Mouse (Mus musculus) midbrain, embryonic 16.5 days (tissue): ENCODE results near the gene Trim67. TPM values are rescaled to one million over a fixed set of nuclear protein-coding genes. Genes with fewer than 3 reads are reported as not detected.

Experiments used
- ATAC-seq: fragments of 200-750 bp; cut with Nextera tagmentation; 2 replicates; pipeline ENCODE4 v1.8.0; 2017; ENCODE audit warnings: moderate TSS enrichment
- H3K27ac ChIP-seq: fragments of 300-500 bp; sonication (generic); 2 replicates; pipeline ENCODE4 v1.5.1; 2014; ENCODE audit warnings: mild to moderate bottlenecking, low read length, mixed read lengths
- H3K27me3 ChIP-seq: fragments of 300-500 bp; sonication (generic); 2 replicates; pipeline ENCODE4 v1.6.1; 2014; ENCODE audit warnings: low read depth, low read length, mixed read lengths; ENCODE audit not compliant: control insufficient read depth, insufficient read depth
- H3K36me3 ChIP-seq: fragments of 300-500 bp; sonication (generic); 2 replicates; pipeline ENCODE4 v1.6.1; 2014; ENCODE audit warnings: mild to moderate bottlenecking, low read length, moderate library complexity, mixed read lengths; ENCODE audit not compliant: control insufficient read depth, insufficient read depth
- H3K4me1 ChIP-seq: fragments of 300-500 bp; sonication (generic); 2 replicates; pipeline ENCODE4 v1.6.1; 2014; ENCODE audit warnings: mild to moderate bottlenecking, low read length, mixed read lengths; ENCODE audit not compliant: control insufficient read depth, insufficient read depth
- H3K4me2 ChIP-seq: fragments of 300-500 bp; sonication (generic); 2 replicates; pipeline ENCODE4 v1.6.1; 2014; ENCODE audit warnings: mild to moderate bottlenecking, low read length, mixed read lengths
- H3K4me3 ChIP-seq: fragments of 300-500 bp; sonication (generic); 2 replicates; pipeline ENCODE4 v1.5.1; 2014; ENCODE audit warnings: low read depth, mild to moderate bottlenecking, low read length, moderate library complexity, mixed read lengths
- H3K9ac ChIP-seq: fragments of 300-500 bp; sonication (generic); 2 replicates; pipeline ENCODE4 v1.6.1; 2014; ENCODE audit warnings: low read depth, low read length, mixed read lengths
- H3K9me3 ChIP-seq: fragments of 300-500 bp; sonication (generic); replicated peaks from 2 replicates; pipeline ENCODE4 v1.6.1; 2014; ENCODE audit warnings: mild to moderate bottlenecking, low read length, mixed read lengths; ENCODE audit not compliant: control insufficient read depth, poor library complexity, severe bottlenecking
- WGBS: fragments of 180-500 bp; shearing (Covaris S2); extraction: QIAGEN DNeasy Blood & Tissue Kit; methylation state at CpG from one replicate; pipeline ENCODE4 v1.1.7; 2014; 5-methylcytosine and 5-hydroxymethylcytosine counted together
- polyA plus RNA-seq: library from polyadenylated mRNA; unstranded; fragments of >200 nt; fragmentation: Nextera tagmentation; extraction: Ambion mirVana; gene quantifications from 2 replicates; pipeline ENCODE4 v1.2.1, GENCODE M21; 2015

Gene Trim67
- polyA plus RNA-seq, 1 experiment from 2014 or later, result 28.0 TPM

DNA sequence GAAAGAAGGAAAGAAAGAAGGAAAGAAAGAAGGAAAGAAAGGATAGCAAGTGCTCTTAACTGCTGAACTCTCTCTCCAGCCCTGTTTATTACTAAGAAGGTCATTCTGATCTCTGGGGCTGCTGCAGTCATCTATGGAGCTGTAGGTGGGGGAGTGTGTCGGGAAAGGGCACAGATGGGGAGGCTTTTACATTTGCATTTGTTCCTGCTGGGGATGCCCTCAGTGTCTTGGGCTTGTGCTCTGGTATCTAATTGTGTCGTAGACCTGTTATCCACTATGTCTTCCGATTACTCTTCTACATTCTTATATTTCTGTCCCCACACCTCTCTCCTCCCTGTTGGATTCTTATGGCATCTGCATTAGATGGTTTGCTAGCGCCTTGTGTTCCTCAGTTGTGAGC, 13.1 kb downstream of the Trim67 start:
- H3K36me3 ChIP-seq, result peaks cover 5% of the 10 kb centered on the region; the same call in 1 of the 2 replicates
- WGBS, result 82% methylated on average over 4 of the region's 4 CpGs
- H3K27me3 ChIP-seq, result no peaks in the 10 kb centered on the region
- ATAC-seq, result no peak
- H3K4me3 ChIP-seq, result no peak overlapping the region
- no peaks in the 10 kb centered on the region for H3K9me3 ChIP-seq
- peaks cover 7% of the 10 kb centered on the region for H3K4me1 ChIP-seq
- H3K4me2 ChIP-seq, result no peak overlapping the region
- H3K27ac ChIP-seq, result no peak overlapping the region
- no peak overlapping the region for H3K9ac ChIP-seq

DNA sequence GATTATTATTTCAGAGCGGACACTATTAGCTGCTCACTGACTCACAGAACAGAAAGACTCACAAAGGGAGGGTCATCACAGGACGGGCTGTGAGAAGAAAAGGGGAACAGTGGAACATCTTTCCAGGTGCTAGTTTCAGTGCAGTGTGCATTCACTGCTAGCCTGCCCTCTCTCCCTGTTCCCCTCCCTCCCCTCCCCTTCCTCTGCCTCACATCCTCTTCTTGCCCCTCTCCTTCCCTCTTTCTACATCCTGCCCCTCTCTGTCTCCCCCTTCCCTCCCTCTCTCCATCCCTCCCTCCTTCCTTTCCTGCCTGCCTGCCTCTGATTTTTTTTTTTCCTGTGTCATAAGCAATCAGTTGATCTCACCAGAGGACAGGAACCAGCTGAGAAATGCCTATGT, 16.5 kb downstream of the Trim67 start:
- Histone ChIP-seq H3K27me3 (no peaks in the 10 kb centered on the region), H3K4me3 (no peak overlapping the region), H3K4me1 (peaks cover 12% of the 10 kb centered on the region), H3K9me3 (no peaks in the 10 kb centered on the region), H3K36me3 (peaks cover 5% of the 10 kb centered on the region; the same call in 1 of the 2 replicates), H3K9ac (no peak overlapping the region), H3K4me2 (no peak overlapping the region), H3K27ac (no peak overlapping the region)
- WGBS, result 48% methylated on average over 2 of the region's 2 CpGs
- no peak for ATAC-seq

DNA sequence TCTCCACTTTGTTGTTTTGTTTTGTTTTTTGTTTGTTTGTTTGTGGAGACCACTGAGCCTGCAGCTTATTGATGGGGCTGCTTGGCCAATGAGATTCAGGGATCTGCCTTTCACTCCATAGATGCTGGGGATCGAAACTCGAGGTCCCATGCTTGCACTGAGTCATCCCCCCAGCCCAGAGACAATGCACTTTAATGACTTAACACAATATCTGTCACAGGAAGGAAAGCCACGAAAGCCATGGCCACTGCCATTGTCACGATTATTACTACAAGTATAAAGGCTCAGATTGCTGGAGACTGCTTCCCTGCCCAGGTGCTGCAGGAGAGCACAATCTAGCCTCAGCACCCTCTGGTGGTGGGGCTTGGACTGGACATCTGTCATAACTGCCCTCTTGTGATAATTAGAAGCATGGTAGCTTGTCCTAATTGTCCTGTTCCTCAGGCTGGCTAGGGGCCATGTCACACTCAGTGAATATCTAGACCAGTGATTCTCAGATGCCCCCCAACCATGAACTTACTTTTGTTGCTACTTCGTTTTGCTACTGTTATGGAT, 17.2 kb downstream of the Trim67 start:
- no peak overlapping the region for H3K4me3 ChIP-seq
- peaks cover 12% of the 10 kb centered on the region for H3K4me1 ChIP-seq
- H3K36me3 ChIP-seq, result peaks cover 4% of the 10 kb centered on the region; the same call in 1 of the 2 replicates
- no peak overlapping the region for H3K4me2 ChIP-seq
- H3K27me3 ChIP-seq, result no peaks in the 10 kb centered on the region
- WGBS, result 59% methylated on average over 5 of the region's 5 CpGs
- ATAC-seq, result no peak
- H3K9me3 ChIP-seq, result no peaks in the 10 kb centered on the region
- no peak overlapping the region for H3K27ac ChIP-seq
- no peak overlapping the region for H3K9ac ChIP-seq

DNA sequence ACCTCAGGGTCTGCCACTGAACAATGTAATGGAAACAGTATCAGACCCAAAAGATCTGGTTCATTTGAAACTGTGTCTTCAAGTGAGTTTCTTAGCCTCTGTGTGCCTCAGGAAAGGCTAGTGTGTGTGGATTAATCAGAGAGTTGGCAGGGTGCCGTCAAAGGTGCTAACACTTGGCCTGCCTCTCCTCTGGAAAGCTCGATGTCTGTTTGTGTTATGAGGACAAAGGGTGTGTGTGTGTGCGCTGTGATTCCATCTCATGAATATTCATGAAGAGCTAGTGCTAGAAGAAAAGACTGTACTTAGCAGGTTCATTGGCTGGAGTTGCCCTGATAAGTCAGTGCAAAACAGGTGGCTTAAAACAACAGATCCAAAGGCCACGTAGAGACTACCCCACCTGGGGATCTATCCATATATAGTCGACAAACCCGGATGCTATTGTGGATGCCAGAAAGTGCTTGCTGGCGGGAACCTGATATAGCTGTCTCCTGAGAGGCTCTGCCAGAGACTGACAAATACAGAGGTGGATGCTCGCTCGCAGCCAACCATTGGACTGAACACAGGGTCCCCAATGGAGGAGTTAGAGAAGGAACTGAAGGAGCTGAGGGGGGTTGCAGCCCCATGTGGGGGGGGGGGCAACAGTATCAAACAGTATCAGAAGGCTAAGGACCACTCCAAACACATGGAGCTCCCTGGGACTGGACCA, 17.9 kb downstream of the Trim67 start:
- Histone ChIP-seq H3K9me3 (no peaks in the 10 kb centered on the region), H3K4me3 (no peak overlapping the region), H3K27ac (peak overlapping the region; percentile 20; the same call in 1 of the 2 replicates), H3K9ac (no peak overlapping the region), H3K27me3 (no peaks in the 10 kb centered on the region), H3K4me1 (peaks cover 12% of the 10 kb centered on the region), H3K4me2 (peak overlapping the region; percentile 11; the same call in 1 of the 2 replicates), H3K36me3 (peaks cover 3% of the 10 kb centered on the region)
- ATAC-seq, result no peak; the same call in 1 of the 2 replicates
- WGBS, result 21% methylated on average over 9 of the region's 9 CpGs

DNA sequence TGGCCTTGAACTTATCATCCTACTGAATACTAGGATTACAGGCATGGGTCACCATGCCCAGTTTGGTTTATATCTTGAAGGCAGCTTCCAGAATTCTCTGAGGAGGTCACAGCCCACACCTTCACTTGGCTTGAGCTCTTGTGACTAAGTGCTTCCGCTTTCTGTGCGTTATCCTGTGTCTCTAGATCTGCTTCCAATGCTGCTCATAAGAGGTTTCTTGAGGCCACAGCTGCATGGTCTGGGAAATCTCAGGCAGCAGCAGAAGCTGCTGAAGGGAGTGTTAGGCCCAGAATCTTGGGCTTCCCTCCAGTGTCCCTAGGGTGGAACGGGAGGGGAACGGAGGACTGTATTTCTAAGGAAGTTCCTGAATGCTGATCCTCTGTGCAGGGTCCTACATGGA, 20.4 kb downstream of the Trim67 start:
- 95% methylated on average over 4 of the region's 4 CpGs for WGBS
- no peaks in the 10 kb centered on the region for H3K27me3 ChIP-seq

DNA sequence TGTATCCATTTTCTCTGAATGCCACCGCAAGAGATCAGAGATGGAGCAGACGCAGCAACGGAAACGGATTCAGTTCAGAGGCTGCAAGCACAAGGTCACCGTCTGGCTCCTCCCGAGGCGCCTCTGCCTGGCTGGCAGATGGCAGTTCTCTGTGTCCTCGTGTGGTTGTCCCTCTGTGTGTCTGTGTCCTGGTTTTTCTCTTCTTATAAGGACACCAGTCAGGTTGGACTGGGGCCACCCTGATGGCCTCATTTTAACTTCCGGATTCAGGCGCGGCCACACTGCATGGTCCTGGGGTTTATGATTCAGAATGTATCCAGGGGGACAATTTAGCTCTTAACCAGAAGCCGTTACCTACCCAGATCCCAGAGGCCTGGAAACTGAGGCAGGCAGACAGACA, 23.0 kb downstream of the Trim67 start:
- H3K27ac ChIP-seq, result no peak overlapping the region
- no peak overlapping the region for H3K9ac ChIP-seq
- peaks cover 6% of the 10 kb centered on the region for H3K4me1 ChIP-seq
- 87% methylated on average over 12 of the region's 12 CpGs for WGBS
- H3K27me3 ChIP-seq, result no peaks in the 10 kb centered on the region
- H3K4me2 ChIP-seq, result no peak overlapping the region
- ATAC-seq, result no peak
- no peak overlapping the region for H3K4me3 ChIP-seq
- peaks cover 36% of the 10 kb centered on the region for H3K36me3 ChIP-seq
- no peaks in the 10 kb centered on the region for H3K9me3 ChIP-seq

More for the DNA sequence above, 20.4 kb downstream of the Trim67 start:
- Histone ChIP-seq H3K4me2 (no peak overlapping the region), H3K9ac (no peak overlapping the region), H3K27ac (no peak overlapping the region), H3K4me3 (no peak overlapping the region), H3K4me1 (peaks cover 12% of the 10 kb centered on the region), H3K9me3 (no peaks in the 10 kb centered on the region), H3K36me3 (peaks cover 18% of the 10 kb centered on the region)
- no peak for ATAC-seq

DNA sequence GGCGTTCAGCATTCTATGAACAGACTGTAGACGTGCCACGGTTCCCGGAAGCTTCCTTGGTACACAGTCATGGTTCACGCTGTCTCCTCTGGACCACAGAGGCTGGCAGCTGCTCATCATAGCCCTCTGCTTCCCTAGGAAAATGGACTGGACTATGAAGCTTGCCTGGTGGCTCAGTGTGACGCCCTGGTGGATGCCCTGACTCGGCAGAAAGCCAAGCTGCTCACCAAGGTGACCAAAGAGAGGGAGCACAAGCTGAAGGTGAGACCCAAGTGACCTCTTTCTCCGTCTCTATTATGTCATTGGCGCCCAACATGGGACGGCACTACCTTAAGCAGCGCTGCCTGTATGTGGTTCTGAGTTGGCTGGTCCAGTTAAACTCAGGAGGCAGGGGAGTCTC, 24.0 kb downstream of the Trim67 start:
- 92% methylated on average over 11 of the region's 11 CpGs for WGBS
- Histone ChIP-seq H3K27ac (no peak overlapping the region), H3K4me1 (no peaks in the 10 kb centered on the region), H3K9ac (no peak overlapping the region), H3K4me2 (no peak overlapping the region), H3K27me3 (no peaks in the 10 kb centered on the region), H3K9me3 (no peaks in the 10 kb centered on the region), H3K4me3 (no peak overlapping the region), H3K36me3 (peaks cover 36% of the 10 kb centered on the region)
- no peak for ATAC-seq

DNA sequence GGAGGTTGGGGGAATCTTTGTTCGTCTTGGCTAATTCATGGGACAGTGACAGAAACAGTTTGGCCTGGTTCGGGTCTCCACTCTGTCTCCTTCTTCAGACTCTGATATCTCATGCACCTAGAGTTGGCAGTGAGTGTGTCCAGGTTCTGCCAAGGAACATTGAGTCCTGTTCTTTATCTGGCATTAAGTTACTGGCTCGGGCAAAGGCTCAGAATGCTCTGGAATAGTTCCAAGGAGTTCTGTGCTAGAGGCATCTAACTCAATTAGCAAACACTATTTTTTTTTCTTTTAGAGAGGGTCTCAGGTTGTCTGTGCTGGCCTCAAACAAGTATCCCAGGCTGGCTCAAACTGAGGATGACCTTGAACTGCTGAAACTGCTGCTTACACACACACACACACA, 24.5 kb downstream of the Trim67 start:
- no peaks in the 10 kb centered on the region for H3K4me1 ChIP-seq
- H3K27ac ChIP-seq, result no peak overlapping the region
- no peak overlapping the region for H3K4me2 ChIP-seq
- peaks cover 36% of the 10 kb centered on the region for H3K36me3 ChIP-seq
- H3K4me3 ChIP-seq, result no peak overlapping the region
- H3K27me3 ChIP-seq, result no peaks in the 10 kb centered on the region
- no peak overlapping the region for H3K9ac ChIP-seq
- no peak for ATAC-seq
- no peaks in the 10 kb centered on the region for H3K9me3 ChIP-seq
- 94% methylated on average over 3 of the region's 3 CpGs for WGBS

DNA sequence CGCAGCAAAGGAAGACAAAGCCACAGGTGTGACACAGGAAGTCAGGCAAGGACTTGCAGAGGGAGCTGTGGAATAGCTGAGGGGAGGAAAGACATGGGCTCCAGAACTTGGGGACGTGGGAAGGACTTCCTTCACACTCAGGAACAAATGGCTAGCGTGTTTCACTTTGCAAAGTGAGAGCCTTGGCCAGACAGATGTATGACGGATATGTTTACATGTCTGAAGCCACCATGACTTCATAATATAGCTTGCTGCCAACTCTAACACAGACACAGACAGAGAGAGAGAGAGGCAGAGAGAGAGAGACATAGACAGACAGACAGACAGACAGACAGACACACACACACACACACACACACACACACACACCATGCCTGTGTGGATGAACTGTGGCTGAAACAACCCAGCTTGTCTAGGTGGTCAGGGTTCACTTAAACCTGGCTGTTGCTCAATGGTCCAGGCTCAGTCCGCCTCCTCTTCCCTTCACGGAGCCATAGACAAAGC, 26.8 kb downstream of the Trim67 start:
- Histone ChIP-seq H3K36me3 (peaks cover 50% of the 10 kb centered on the region), H3K4me1 (no peaks in the 10 kb centered on the region), H3K4me3 (no peak overlapping the region), H3K4me2 (no peak overlapping the region), H3K27me3 (no peaks in the 10 kb centered on the region), H3K27ac (no peak overlapping the region), H3K9ac (no peak overlapping the region), H3K9me3 (no peaks in the 10 kb centered on the region)
- no peak for ATAC-seq
- 76% methylated on average over 6 of the region's 6 CpGs for WGBS
